Comparison of ENCODE assay signal across 9 mouse cellular contexts in the genomic region with DNA sequence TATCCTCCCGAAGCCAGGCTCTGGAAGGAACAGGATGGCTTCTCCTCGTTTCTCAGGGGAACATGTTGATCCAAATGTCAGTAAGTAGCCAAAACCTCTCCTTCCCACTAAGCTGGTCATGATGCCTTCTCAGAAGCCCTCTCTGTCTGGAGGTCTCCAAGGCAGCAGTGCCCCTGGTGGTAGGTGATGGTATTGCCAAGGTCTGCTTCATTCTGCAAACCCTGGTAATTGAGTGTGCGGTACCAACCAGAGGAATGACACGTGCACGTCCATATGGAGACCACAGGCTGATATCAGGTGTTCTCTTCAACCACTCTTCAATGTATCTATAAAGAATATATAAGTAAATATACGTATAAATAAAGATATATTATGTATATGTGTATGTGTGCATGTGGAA. TPM values are rescaled to one million over a fixed set of nuclear protein-coding genes. Genes with fewer than 3 reads are reported as not detected.
DNase-seq lines count a peak whose midpoint lies in the region; ATAC-seq and TF ChIP-seq lines count a peak whose summit lies in the region.
"Had no signal": no experiment of that assay in that cellular context is flagged by ENCODE, and none has a peak within 500 bp of the region (broad histone marks: within the 10 kb centered on the region; RNA-seq: fewer than 3 reads in every experiment).

No protein-coding gene starts in this region.

- DNase-seq in hindbrain, embryonic 14.5 days (ENCODE audit: low spot score) = peak; percentile 73
- DNase-seq in ES-E14 (ENCODE audit: low read depth, low spot score) = peak; percentile 78
- DNase-seq in cerebellum, adult 18-20 months = peak; percentile 63 to 68
- peak; percentile 68 for DNase-seq in gastrocnemius, postnatal 10 days
- DNase-seq in layer of hippocampus, postnatal 14 days (ENCODE audit: low spot score in 2 of 2) = peak; percentile 30 to 52
- DNase-seq in midbrain, embryonic 14.5 days = peak; percentile 77
- peak; percentile 80 for DNase-seq in testis, postnatal 10 days (ENCODE audit: low spot score)

- ATAC-seq in hindbrain, embryonic 14.5 days (ENCODE audit: low FRiP score) = no peak
- ATAC-seq in hindbrain, embryonic 13.5 days (ENCODE audit: low FRiP score) = no peak
- ATAC-seq in midbrain, embryonic 14.5 days (ENCODE audit: low FRiP score, low TSS enrichment) = no peak

- no peaks in the 10 kb centered on the region for H3K36me3 ChIP-seq in hindbrain, embryonic 14.5 days (replicated peaks; ENCODE audit: control insufficient read depth, insufficient read depth)
- no peaks in the 10 kb centered on the region for H3K36me3 ChIP-seq in hindbrain, embryonic 13.5 days
- H3K36me3 ChIP-seq in ES-E14 (ENCODE audit: control insufficient read depth, insufficient read depth, low read length, poor library complexity, severe bottlenecking) = no peaks in the 10 kb centered on the region
- no peaks in the 10 kb centered on the region for H3K36me3 ChIP-seq in midbrain, embryonic 14.5 days (ENCODE audit: control insufficient read depth, insufficient read depth, low read length)

- H3K27ac ChIP-seq in hindbrain, embryonic 14.5 days = no peak overlapping the region
- no peak overlapping the region for H3K27ac ChIP-seq in hindbrain, embryonic 13.5 days
- H3K27ac ChIP-seq in ES-E14 (ENCODE audit: insufficient read depth, low read depth, low read length, poor library complexity, severe bottlenecking) = no peak overlapping the region
- H3K27ac ChIP-seq in midbrain, embryonic 14.5 days (replicated peaks; ENCODE audit: low read depth, low read length) = no peak overlapping the region

- 36% methylated on average over 6 of the region's 6 CpGs for WGBS in hindbrain, embryonic 14.5 days
- WGBS in hindbrain, embryonic 13.5 days = 41% methylated on average over 6 of the region's 6 CpGs
- WGBS in midbrain, embryonic 14.5 days = 37% methylated on average over 6 of the region's 6 CpGs

- H3K4me3 ChIP-seq in hindbrain, embryonic 14.5 days (replicated peaks; ENCODE audit: low read length) = no peak overlapping the region
- no peak overlapping the region for H3K4me3 ChIP-seq in hindbrain, embryonic 13.5 days
- H3K4me3 ChIP-seq in ES-E14 (ENCODE audit: insufficient read depth in 1 of 2, low read depth in 1 of 2, low read length in 2 of 2, poor library complexity in 1 of 2, severe bottlenecking in 1 of 2) = no peak overlapping the region
- no peak overlapping the region for H3K4me3 ChIP-seq in midbrain, embryonic 14.5 days (replicated peaks; ENCODE audit: low read depth, low read length)
- H3K4me3 ChIP-seq: megakaryocyte, embryonic 14.5 days had no signal

- in situ Hi-C loops in ES-E14 (cut with MboI; ENCODE audit: low sequenced_read_pairs in 2 of 2, unreplicated experiment in 2 of 2) = no loop called here

- no peaks in the 10 kb centered on the region for H3K27me3 ChIP-seq in hindbrain, embryonic 14.5 days (ENCODE audit: control insufficient read depth, insufficient read depth, low read length)
- H3K27me3 ChIP-seq in hindbrain, embryonic 13.5 days = no peaks in the 10 kb centered on the region
- H3K27me3 ChIP-seq in midbrain, embryonic 14.5 days (ENCODE audit: control insufficient read depth, insufficient read depth, low read length) = no peaks in the 10 kb centered on the region

- H3K4me1 ChIP-seq in hindbrain, embryonic 14.5 days (replicated peaks; ENCODE audit: control insufficient read depth, insufficient read depth, low read length) = no peaks in the 10 kb centered on the region
- H3K4me1 ChIP-seq in hindbrain, embryonic 13.5 days (replicated peaks) = 0 out of 2 replicates have a peak, but pooled peaks cover 5% of the 10 kb centered on the region
- H3K4me1 ChIP-seq in ES-E14 (ENCODE audit: control insufficient read depth in 2 of 2, insufficient read depth in 2 of 2, low read length in 2 of 2, poor library complexity in 1 of 2) = no peaks in the 10 kb centered on the region
- H3K4me1 ChIP-seq in midbrain, embryonic 14.5 days (ENCODE audit: control insufficient read depth, insufficient read depth, low read length) = 0 out of 2 replicates have a peak, but pooled peaks cover 2% of the 10 kb centered on the region

- H3K4me2 ChIP-seq in hindbrain, embryonic 14.5 days (replicated peaks) = no peak overlapping the region
- H3K4me2 ChIP-seq in hindbrain, embryonic 13.5 days = no peak overlapping the region
- H3K4me2 ChIP-seq in midbrain, embryonic 14.5 days (ENCODE audit: low read length) = no peak overlapping the region

- H3K9me3 ChIP-seq in hindbrain, embryonic 14.5 days (ENCODE audit: control insufficient read depth, low read length) = no peaks in the 10 kb centered on the region
- no peaks in the 10 kb centered on the region for H3K9me3 ChIP-seq in hindbrain, embryonic 13.5 days
- no peaks in the 10 kb centered on the region for H3K9me3 ChIP-seq in ES-E14 (ENCODE audit: control insufficient read depth, insufficient read depth, low read depth, low read length)
- no peaks in the 10 kb centered on the region for H3K9me3 ChIP-seq in midbrain, embryonic 14.5 days (ENCODE audit: control insufficient read depth, low read length)
- H3K9me3 ChIP-seq: megakaryocyte, embryonic 14.5 days had no signal

- H3K9ac ChIP-seq in hindbrain, embryonic 14.5 days = no peak overlapping the region
- no peak overlapping the region for H3K9ac ChIP-seq in hindbrain, embryonic 13.5 days
- no peak overlapping the region for H3K9ac ChIP-seq in ES-E14 (ENCODE audit: insufficient read depth, low read depth, low read length, poor library complexity, severe bottlenecking)
- H3K9ac ChIP-seq in midbrain, embryonic 14.5 days (replicated peaks; ENCODE audit: low read length) = no peak overlapping the region

TF ChIP-seq in ES-E14, 5 proteins besides CTCF, POLR2A, EP300 and RAD21:
- no peak for TF ChIP-seq ZNF384 (IDR thresholded peaks at IDR 0.05; ENCODE audit: low read depth, low read length)
- no peak for TF ChIP-seq HCFC1 (IDR thresholded peaks at IDR 0.05; ENCODE audit: borderline replicate concordance, insufficient read depth, low read length)
- no peak for TF ChIP-seq MAFK (IDR thresholded peaks at IDR 0.05; ENCODE audit: insufficient read depth, low read depth, low read length)
- TF ChIP-seq ZC3H11A (IDR thresholded peaks at IDR 0.05; ENCODE audit: borderline replicate concordance, low read depth, low read length) = no peak
- no peak for TF ChIP-seq CHD2 (IDR thresholded peaks at IDR 0.05; ENCODE audit: low read depth, low read length)
TF ChIP-seq in ES-E14: peak in this region for 0.

RNA-seq across cellular contexts. Expression of a gene that starts 11.5 kb away (rescaled TPM):
- polyA plus RNA-seq in hindbrain, embryonic 14.5 days (2014; fragmentation: Nextera tagmentation; extraction: Ambion mirVana) = 49.7 and 53.8 TPM in 2 replicates
- 34.6 and 34.8 TPM in 2 replicates for polyA plus RNA-seq in hindbrain, embryonic 13.5 days (2015; fragmentation: Nextera tagmentation; extraction: Ambion mirVana)
- total RNA-seq in ES-E14 (2012; rRNA removed) = 15.5 and 21.6 TPM in 2 replicates
- 10 to 100 TPM; 56.5 to 69.3 TPM for total RNA-seq in gastrocnemius, postnatal 10 days (2021)
- total RNA-seq in layer of hippocampus, postnatal 14 days (2021) = 10 to 100 TPM; 32.4 to 33.6 TPM
- 44.4 and 73.1 TPM in 2 replicates for polyA plus RNA-seq in midbrain, embryonic 14.5 days (2014; fragmentation: Nextera tagmentation; extraction: Ambion mirVana)

RNA-seq across cellular contexts. Expression of a gene that starts 34.2 kb away (rescaled TPM):
- polyA plus RNA-seq in hindbrain, embryonic 14.5 days (2014; fragmentation: Nextera tagmentation; extraction: Ambion mirVana) = 0.68 and 0.86 TPM in 2 replicates
- 0.23 and 0.45 TPM in 2 replicates for polyA plus RNA-seq in hindbrain, embryonic 13.5 days (2015; fragmentation: Nextera tagmentation; extraction: Ambion mirVana)
- not detected in 2 replicates for total RNA-seq in ES-E14 (2012; rRNA removed)
- total RNA-seq in gastrocnemius, postnatal 10 days (2021) = not detected
- 10 to 100 TPM; 11.4 to 12.0 TPM for total RNA-seq in layer of hippocampus, postnatal 14 days (2021)
- not detected in 2 replicates for polyA plus RNA-seq in midbrain, embryonic 14.5 days (2014; fragmentation: Nextera tagmentation; extraction: Ambion mirVana)

RNA-seq across cellular contexts. Expression of a gene that starts 54.1 kb away (rescaled TPM):
- polyA plus RNA-seq in hindbrain, embryonic 14.5 days (2014; fragmentation: Nextera tagmentation; extraction: Ambion mirVana) = 69.5 and 74.3 TPM in 2 replicates
- 81.1 and 88.3 TPM in 2 replicates for polyA plus RNA-seq in hindbrain, embryonic 13.5 days (2015; fragmentation: Nextera tagmentation; extraction: Ambion mirVana)
- 2.3 and 4.3 TPM in 2 replicates for total RNA-seq in ES-E14 (2012; rRNA removed)
- 1 to 10 TPM; 6.8 to 7.1 TPM for total RNA-seq in gastrocnemius, postnatal 10 days (2021)
- total RNA-seq in layer of hippocampus, postnatal 14 days (2021) = 100 to 1,000 TPM; 149 to 156 TPM
- 44.2 and 51.2 TPM in 2 replicates for polyA plus RNA-seq in midbrain, embryonic 14.5 days (2014; fragmentation: Nextera tagmentation; extraction: Ambion mirVana)

Comparison
In these comparisons a context has a peak if more than half of its experiments do, and no peak if none do; other contexts are left out.
1. RNA of a gene that starts 34.2 kb away (total RNA-seq): 11.4 to 12.0 TPM in layer of hippocampus, postnatal 14 days; not detected in ES-E14 and not detected in gastrocnemius, postnatal 10 days; every median in the first group is over 10 times any median in the second.
2. RNA of a gene that starts 54.1 kb away (total RNA-seq): 149 to 156 TPM in layer of hippocampus, postnatal 14 days; 6.8 to 7.1 TPM in gastrocnemius, postnatal 10 days and 2.3 to 4.3 TPM in ES-E14; every median in the first group is over 10 times any median in the second.
3. Peak in every context shown above with its lines, with median percentiles within 50 percentile points of each other: DNase-seq.